Mouse (Mus musculus) adrenal gland, postnatal 14 days (tissue): ENCODE data around the gene Cnst. TPM values are rescaled to one million over a fixed set of nuclear protein-coding genes. Genes with fewer than 3 reads are reported as not detected.

Experiments
- DNase-seq: peaks from one replicate; pipeline ENCODE4 v3.0.0; 2021; ENCODE audit warnings: mixed read lengths
- long read RNA-seq, 2 experiments: library from polyadenylated mRNA; stranded (forward); transcript quantifications; one replicate each; pipeline ENCODE4 v2.0.0; 2021
- total RNA-seq: library from RNA; stranded (reverse); gene quantifications from 2 replicates; pipeline ENCODE4 v1.2.3, GENCODE M21; 2021

Cnst gene
- 40.4 and 49.6 TPM in 2 replicates for total RNA-seq
- long read RNA-seq, experiment 1, full-length matches to known transcripts: 13 of 24 reads
- long read RNA-seq, experiment 1, partial matches to known transcripts: 6 of 24 reads
- long read RNA-seq, experiment 1, other reads (novel, unspliced or antisense): 5 of 24 reads
- long read RNA-seq, experiment 2, full-length matches to known transcripts: 18 of 22 reads
- long read RNA-seq, experiment 2, partial matches to known transcripts: 0 of 22 reads
- long read RNA-seq, experiment 2, other reads (novel, unspliced or antisense): 4 of 22 reads

- DNase-seq: peak; percentile 99
Measured at GRCm38 (mm10) chr1:179545768-179546550, at the start of gene Cnst, which contains the start of gene Tfb2m. Gene Cnst, plus strand, starts transcription at chr1:179546370. Gene Tfb2m, minus strand, starts transcription at chr1:179546267.

- no peak for DNase-seq
Measured at GRCm38 (mm10) chr1:179499257-179499656, 46.9 kb upstream of the Cnst start.

- peak; percentile 15 for DNase-seq
Measured at GRCm38 (mm10) chr1:179502565-179502964, 43.6 kb upstream of the Cnst start.

GRCm38 (mm10) chr1:179506530-179507315 is 39.4 kb upstream of the Cnst start:
- peak; percentile 61 for DNase-seq

- DNase-seq: no peak
Measured at GRCm38 (mm10) chr1:179510546-179511340, 35.4 kb upstream of the Cnst start.

GRCm38 (mm10) chr1:179511895-179512294 is 34.3 kb upstream of the Cnst start:
- DNase-seq: no peak

GRCm38 (mm10) chr1:179516941-179517712 is 29.0 kb upstream of the Cnst start:
- peak; percentile 24 for DNase-seq

- peak; percentile 91 for DNase-seq
Measured at GRCm38 (mm10) chr1:179517713-179518465, 28.3 kb upstream of the Cnst start, which contains the start of gene Smyd3. Gene Smyd3, minus strand, starts transcription at chr1:179518041.

- DNase-seq: no peak
Measured at GRCm38 (mm10) chr1:179519901-179520300, 26.3 kb upstream of the Cnst start.

- no peak for DNase-seq
Measured at GRCm38 (mm10) chr1:179539054-179539453, 7.1 kb upstream of the Cnst start.

GRCm38 (mm10) chr1:179539887-179540286 is 6.3 kb upstream of the Cnst start:
- DNase-seq: no peak

GRCm38 (mm10) chr1:179541502-179541901 is 4.7 kb upstream of the Cnst start:
- DNase-seq: no peak

GRCm38 (mm10) chr1:179546551-179546917 is 364 bp downstream of the Cnst start:
- no peak for DNase-seq

- DNase-seq: peak; percentile 12
Measured at GRCm38 (mm10) chr1:179547176-179547575, 1.0 kb downstream of the Cnst start.

GRCm38 (mm10) chr1:179548220-179548619 is 2.0 kb downstream of the Cnst start:
- peak; percentile 14 for DNase-seq

GRCm38 (mm10) chr1:179548996-179549752 is 3.0 kb downstream of the Cnst start:
- DNase-seq: no peak

GRCm38 (mm10) chr1:179551336-179551735 is 5.2 kb downstream of the Cnst start:
- DNase-seq: no peak

GRCm38 (mm10) chr1:179551921-179552320 is 5.8 kb downstream of the Cnst start:
- no peak for DNase-seq

- peak; percentile 34 for DNase-seq
Measured at GRCm38 (mm10) chr1:179552751-179553150, 6.6 kb downstream of the Cnst start.
